Mouse (Mus musculus) heart, embryonic 11.5 days (tissue): ENCODE measurements around the gene Atp2a3. TPM values are rescaled to one million over a fixed set of nuclear protein-coding genes. Genes with fewer than 3 reads are reported as not detected.

ENCODE experiments used
- ATAC-seq: fragments of 200-750 bp; cut with Nextera tagmentation; replicated peaks from 2 replicates; pipeline ENCODE4 v1.8.0; 2017; ENCODE audit warnings: moderate library complexity; ENCODE audit not compliant: insufficient number of reproducible peaks, low FRiP score, low TSS enrichment
- H3K27ac ChIP-seq: fragments of 300-500 bp; sonication (generic); 2 replicates; pipeline ENCODE4 v1.5.1; 2014; ENCODE audit warnings: mild to moderate bottlenecking, low read depth, low read length
- H3K27me3 ChIP-seq: fragments of 300-500 bp; sonication (generic); 2 replicates; pipeline ENCODE4 v1.6.1; 2014; ENCODE audit warnings: mild to moderate bottlenecking, low read length, mixed read lengths; ENCODE audit not compliant: control insufficient read depth, insufficient read depth
- H3K36me3 ChIP-seq: fragments of 300-500 bp; sonication (generic); 2 replicates; pipeline ENCODE4 v1.6.1; 2014; ENCODE audit warnings: mild to moderate bottlenecking, low read length, moderate library complexity, mixed read lengths; ENCODE audit not compliant: control insufficient read depth, insufficient read depth
- H3K4me1 ChIP-seq: fragments of 300-500 bp; sonication (generic); 2 replicates; pipeline ENCODE4 v1.6.1; 2014; ENCODE audit warnings: low read length; ENCODE audit not compliant: control insufficient read depth, insufficient read depth
- H3K4me2 ChIP-seq: fragments of 300-500 bp; sonication (generic); 2 replicates; pipeline ENCODE4 v1.6.1; 2014; ENCODE audit warnings: mild to moderate bottlenecking, moderate library complexity
- H3K4me3 ChIP-seq: fragments of 300-500 bp; sonication (generic); 2 replicates; pipeline ENCODE4 v1.5.1; 2014; ENCODE audit warnings: low read depth, low read length
- H3K9ac ChIP-seq: fragments of 300-500 bp; sonication (generic); 2 replicates; pipeline ENCODE4 v1.6.1; 2014; ENCODE audit warnings: mild to moderate bottlenecking, low read depth, low read length, moderate library complexity
- H3K9me3 ChIP-seq: fragments of 300-500 bp; sonication (generic); replicated peaks from 2 replicates; pipeline ENCODE4 v1.6.1; 2016; ENCODE audit warnings: low read length; ENCODE audit not compliant: control insufficient read depth
- WGBS: fragments of 180-500 bp; shearing (Covaris S2); extraction: QIAGEN DNeasy Blood & Tissue Kit; methylation state at CpG from one replicate; pipeline ENCODE4 v1.1.7; 2014; ENCODE audit not compliant: insufficient replicate concordance; 5-methylcytosine and 5-hydroxymethylcytosine counted together
- microRNA-seq: library from miRNA; unstranded; fragments of <30 nt; microRNA quantifications from one replicate; pipeline ENCODE4, GENCODE M21; 2016; ENCODE audit warnings: borderline number of aligned reads
- polyA plus RNA-seq: library from polyadenylated mRNA; unstranded; fragments of >200 nt; fragmentation: Nextera tagmentation; extraction: Ambion mirVana; gene quantifications from 2 replicates; pipeline ENCODE4 v1.2.1, GENCODE M21; 2014

Atp2a3 gene
- polyA plus RNA-seq, 1 experiment from 2014 or later, result 2.1 TPM

GRCm38 (mm10) chr11:73030821-73031498 lies 70.0 kb downstream of the Atp2a3 start:
- Histone ChIP-seq H3K4me1 (peaks cover 10% of the 10 kb centered on the region), H3K4me2 (peak overlapping the region; percentile 67), H3K36me3 (no peaks in the 10 kb centered on the region), H3K9me3 (no peaks in the 10 kb centered on the region), H3K27me3 (peaks cover 3% of the 10 kb centered on the region; the same call in 1 of the 2 replicates), H3K9ac (peak overlapping the region; percentile 29; the same call in 1 of the 2 replicates), H3K27ac (no peak overlapping the region), H3K4me3 (peak overlapping the region; percentile 11)
- WGBS, result 24% methylated on average over 20 of the region's 20 CpGs
- peak; percentile 84 for ATAC-seq

- Histone ChIP-seq H3K4me2 (peak overlapping the region; percentile 67), H3K9me3 (no peaks in the 10 kb centered on the region), H3K27ac (no peak overlapping the region), H3K4me3 (no peak overlapping the region), H3K36me3 (no peaks in the 10 kb centered on the region), H3K4me1 (peaks cover 13% of the 10 kb centered on the region), H3K27me3 (peaks cover 3% of the 10 kb centered on the region; the same call in 1 of the 2 replicates), H3K9ac (no peak overlapping the region; the same call in 1 of the 2 replicates)
- 73% methylated on average over 5 of the region's 5 CpGs for WGBS
- ATAC-seq, result no peak
These were observed 70.6 kb downstream of the Atp2a3 start for GRCm38 (mm10) chr11:73031536-73031935.

- H3K27me3 ChIP-seq, result peaks cover 3% of the 10 kb centered on the region; the same call in 1 of the 2 replicates
- no peak overlapping the region for H3K4me2 ChIP-seq
- H3K9ac ChIP-seq, result no peak overlapping the region
- no peak overlapping the region for H3K27ac ChIP-seq
- no peak for ATAC-seq
- peaks cover 13% of the 10 kb centered on the region; the same call in 1 of the 2 replicates for H3K4me1 ChIP-seq
- no peaks in the 10 kb centered on the region for H3K36me3 ChIP-seq
- no peaks in the 10 kb centered on the region for H3K9me3 ChIP-seq
- no peak overlapping the region for H3K4me3 ChIP-seq
- WGBS, result 56% methylated on average over 7 of the region's 7 CpGs
These were observed 75.1 kb downstream of the Atp2a3 start for GRCm38 (mm10) chr11:73036077-73036476.

GRCm38 (mm10) chr11:73036889-73037288 lies 75.9 kb downstream of the Atp2a3 start:
- no peaks in the 10 kb centered on the region for H3K36me3 ChIP-seq
- H3K27me3 ChIP-seq, result peaks cover 3% of the 10 kb centered on the region; the same call in 1 of the 2 replicates
- H3K9me3 ChIP-seq, result no peaks in the 10 kb centered on the region
- no peak overlapping the region for H3K4me3 ChIP-seq
- ATAC-seq, result no peak
- no peak overlapping the region for H3K9ac ChIP-seq
- no peak overlapping the region for H3K4me2 ChIP-seq
- H3K4me1 ChIP-seq, result peaks cover 13% of the 10 kb centered on the region; the same call in 1 of the 2 replicates
- no peak overlapping the region for H3K27ac ChIP-seq
- 47% methylated on average over 6 of the region's 6 CpGs for WGBS

- no peak overlapping the region for H3K4me2 ChIP-seq
- no peak overlapping the region for H3K27ac ChIP-seq
- no peaks in the 10 kb centered on the region for H3K9me3 ChIP-seq
- H3K36me3 ChIP-seq, result no peaks in the 10 kb centered on the region
- H3K9ac ChIP-seq, result no peak overlapping the region
- 85% methylated on average over 3 of the region's 3 CpGs for WGBS
- H3K27me3 ChIP-seq, result peaks cover 3% of the 10 kb centered on the region; the same call in 1 of the 2 replicates
- H3K4me3 ChIP-seq, result no peak overlapping the region
- H3K4me1 ChIP-seq, result peaks cover 13% of the 10 kb centered on the region; the same call in 1 of the 2 replicates
- no peak for ATAC-seq
These were observed 76.7 kb downstream of the Atp2a3 start for GRCm38 (mm10) chr11:73037691-73038090.

GRCm38 (mm10) chr11:73039102-73039799 lies 78.3 kb downstream of the Atp2a3 start:
- no peak for ATAC-seq
- no peak overlapping the region for H3K4me3 ChIP-seq
- WGBS, result 53% methylated on average over 9 of the region's 9 CpGs
- H3K36me3 ChIP-seq, result no peaks in the 10 kb centered on the region
- no peak overlapping the region for H3K4me2 ChIP-seq
- H3K27ac ChIP-seq, result no peak overlapping the region
- no peak overlapping the region for H3K9ac ChIP-seq
- no peaks in the 10 kb centered on the region for H3K9me3 ChIP-seq
- H3K27me3 ChIP-seq, result no peaks in the 10 kb centered on the region
- peaks cover 14% of the 10 kb centered on the region; the same call in 1 of the 2 replicates for H3K4me1 ChIP-seq

Small RNA genes lying within 50 kb of the gene (microRNA-seq; reads per million reads assigned to microRNA genes)
- not detected for gene Gm44467

Other genes with a start within 250 kb of the Atp2a3 start
- gene Cyb5d2, start 165.0 kb upstream of the Atp2a3 start, polyA plus RNA-seq, result 4.9 and 5.4 TPM in 2 replicates
- gene Zzef1, start 164.9 kb upstream of the Atp2a3 start, polyA plus RNA-seq, result 7.6 and 7.9 TPM in 2 replicates
- gene P2rx1, start 37.9 kb downstream of the Atp2a3 start, polyA plus RNA-seq, result 2.9 and 4.0 TPM in 2 replicates
- gene Camkk1, start 57.8 kb downstream of the Atp2a3 start, polyA plus RNA-seq, result 1.3 and 1.5 TPM in 2 replicates
- gene Ncbp3, start 86.6 kb downstream of the Atp2a3 start, polyA plus RNA-seq, result 9.6 and 10.3 TPM in 2 replicates
- gene Itgae, start 129.4 kb downstream of the Atp2a3 start, polyA plus RNA-seq, result 0.31 and 0.34 TPM in 2 replicates
- 11.2 and 12.0 TPM in 2 replicates for gene Haspin, start 177.1 kb downstream of the Atp2a3 start, polyA plus RNA-seq
- 0.65 and 0.97 TPM in 2 replicates for gene P2rx5, start 199.3 kb downstream of the Atp2a3 start, polyA plus RNA-seq
- gene Emc6, start 215.9 kb downstream of the Atp2a3 start, polyA plus RNA-seq, result 94.3 and 112 TPM in 2 replicates
- gene Tax1bp3, start 215.9 kb downstream of the Atp2a3 start, polyA plus RNA-seq, result 264 and 272 TPM in 2 replicates
- 12.7 and 14.9 TPM in 2 replicates for gene Ctns, start 237.9 kb downstream of the Atp2a3 start, polyA plus RNA-seq
- 0.31 and 0.94 TPM in 2 replicates for gene Shpk, start 238.3 kb downstream of the Atp2a3 start, polyA plus RNA-seq